Mouse (Mus musculus) Patski (cell line): ENCODE measurements around the gene Plscr2. TPM values are rescaled to one million over a fixed set of nuclear protein-coding genes. Genes with fewer than 3 reads are reported as not detected.

ENCODE experiments used
- ATAC-seq: fragments of 100-300 bp; one replicate; pipeline ENCODE4 v1.8.0; 2021
- CTCF ChIA-PET: fragments of 350-600 bp; sonication (Branson Sonifier 250); formaldehyde crosslinking; loops from one replicate; lab custom pipeline; 2022; ENCODE audit warnings: inconsistent platforms; lab: Charles Lee
- POLR2A ChIA-PET: fragments of 350-600 bp; sonication (Branson Sonifier 250); formaldehyde crosslinking; loops from one replicate; lab custom pipeline; 2022; ENCODE audit warnings: antibody characterized with exemption, inconsistent platforms; lab: Charles Lee
- DNase-seq: peaks from one replicate; pipeline ENCODE4 v3.0.0-alpha.2; 2011; ENCODE audit warnings: low read depth, low spot score
- H3K27me3 ChIP-seq: fragments of 371-371 bp; one replicate; pipeline ENCODE4 v1.5.1; 2021
- CTCF ChIP-seq: fragments of 100-300 bp; IDR thresholded peaks from one replicate; pipeline ENCODE4 v1.5.1; 2021
- in situ Hi-C: fragments of 300-500 bp; cut with MboI; formaldehyde crosslinking; loops from 3 replicates; pipeline ENCODE4 v1.11.1; 2018; ENCODE audit warnings: low pct_unique_long_range_greater_than_20kb, mixed read lengths
- polyA plus RNA-seq: library from polyadenylated mRNA; unstranded; gene quantifications from one replicate; pipeline ENCODE4 v1.2.3, GENCODE M21; 2021

Gene Plscr2
- polyA plus RNA-seq = 199 TPM

DNA sequence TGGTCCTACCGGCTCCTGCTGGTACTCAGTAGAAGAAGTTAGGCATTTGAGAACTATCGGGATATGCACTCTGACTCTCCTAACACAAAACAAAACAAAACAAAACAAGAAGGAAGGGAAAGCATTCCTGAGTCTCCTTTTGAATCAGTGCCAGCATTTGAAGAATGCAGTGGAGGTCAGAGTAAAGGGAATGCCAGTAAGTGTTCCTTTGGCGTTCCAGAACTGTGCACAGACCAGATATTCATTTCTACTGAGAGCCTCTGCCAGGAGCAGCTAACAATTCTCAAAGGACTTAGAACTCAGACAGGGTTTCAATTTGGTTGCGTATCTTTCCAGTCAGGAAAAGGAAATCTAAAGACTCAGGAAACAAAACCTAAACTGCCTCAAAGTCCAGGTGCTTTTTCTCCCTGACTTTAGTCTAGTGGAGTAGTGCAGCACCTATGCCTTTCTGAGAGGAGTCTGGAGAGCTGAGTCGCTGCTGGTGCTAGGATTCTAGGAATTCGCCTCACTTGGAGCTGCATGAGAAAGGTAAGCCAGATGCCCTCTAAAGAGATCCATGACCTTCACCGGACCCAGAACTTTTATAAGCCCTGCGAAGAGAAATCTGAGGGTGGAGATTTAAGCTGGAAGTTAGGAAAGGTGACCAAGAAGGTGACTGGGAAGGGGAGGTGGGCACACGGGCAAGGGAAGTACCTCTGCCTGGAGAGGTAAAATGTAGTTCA is at the start of gene Plscr2:
TSS of gene Plscr2 (plus strand) at position 117 of the 722 bp plus-strand sequence.
- no peak for TF ChIP-seq CTCF
- CTCF ChIA-PET = interaction anchor here (0.6 to 2.3 kb wide), 6 partner anchors 10 to 268 kb away, joined by 3 to 11 read pairs (median 4); partner anchors contain the start of gene Plscr1
- in situ Hi-C loops = no loop called here
- no peaks in the 10 kb centered on the region for H3K27me3 ChIP-seq
- ATAC-seq (peak; percentile 45), DNase-seq (no peak)
- POLR2A ChIA-PET = interaction anchor here (0.8 to 2.5 kb wide), 5 partner anchors 11 to 25 kb away, joined by 3 to 18 read pairs (median 4); partner anchors contain the start of gene Plscr1

DNA sequence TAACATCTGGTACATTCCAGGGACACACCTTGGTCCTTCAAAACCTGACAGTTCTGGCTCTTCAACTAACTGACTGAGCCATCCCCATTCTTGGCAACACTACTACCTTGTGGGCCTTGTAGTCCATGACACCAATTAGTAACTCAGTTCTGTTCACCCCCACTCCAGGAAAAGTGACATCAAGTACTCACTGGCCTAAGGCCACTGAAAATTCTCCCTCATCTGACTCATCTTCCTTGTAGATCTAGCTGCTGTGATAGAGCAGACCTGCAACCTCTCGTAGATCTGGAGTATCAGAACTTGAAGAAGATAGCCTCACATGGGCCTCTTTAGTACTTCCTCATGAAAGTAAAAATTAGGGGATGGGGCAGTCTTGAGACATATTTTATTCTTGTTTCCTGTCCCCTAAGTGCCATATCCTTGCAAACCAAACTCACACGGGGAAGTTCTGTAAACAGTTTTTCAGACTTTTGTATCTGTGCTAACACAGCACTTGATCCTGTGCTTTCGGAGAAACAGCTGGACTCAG is 49.2 kb upstream of the Plscr2 start:
- TF ChIP-seq CTCF = no peak
- in situ Hi-C loops = no loop called here
- ChIA-PET POLR2A (no interaction called here), CTCF (no interaction called here)
- no peaks in the 10 kb centered on the region for H3K27me3 ChIP-seq
- ATAC-seq (peak; percentile 60), DNase-seq (no peak)

DNA sequence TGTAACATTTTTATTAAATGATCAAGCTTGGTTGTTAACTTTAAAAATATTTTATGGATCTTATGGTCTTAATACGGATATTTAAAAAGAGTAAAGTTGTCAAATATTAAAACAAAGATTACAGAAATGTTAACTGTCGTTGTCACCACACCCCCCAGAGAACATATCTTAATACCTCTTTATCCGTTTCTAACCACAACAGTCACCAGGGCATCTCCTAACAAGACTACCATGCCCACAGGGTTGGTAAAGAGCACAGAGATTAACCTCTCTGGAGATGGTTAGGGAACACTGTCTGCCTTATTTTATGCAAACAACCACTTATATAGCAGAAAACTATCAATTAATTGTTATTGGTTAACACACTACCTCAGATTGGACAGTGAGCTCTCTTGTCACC is 48.6 kb upstream of the Plscr2 start:
- no peak for ATAC-seq
- no peak for TF ChIP-seq CTCF
- POLR2A ChIA-PET = no interaction called here
- H3K27me3 ChIP-seq = no peaks in the 10 kb centered on the region
- CTCF ChIA-PET = interaction anchor here (1.4 kb wide), 1 partner anchor 21 kb away, joined by 3 read pairs; no protein-coding TSS in a partner anchor
- no peak for DNase-seq
- in situ Hi-C loops = no loop called here

GRCm38 (mm10) chr9:92228867-92229832 is 46.3 kb upstream of the Plscr2 start:
- in situ Hi-C loops = no loop called here
- no peaks in the 10 kb centered on the region for H3K27me3 ChIP-seq
- no peak for TF ChIP-seq CTCF
- POLR2A ChIA-PET = no interaction called here
- no peak for ATAC-seq
- DNase-seq = no peak
- CTCF ChIA-PET = interaction anchor here (1.1 kb wide), 1 partner anchor 9 kb away, joined by 3 read pairs; no protein-coding TSS in a partner anchor

DNA sequence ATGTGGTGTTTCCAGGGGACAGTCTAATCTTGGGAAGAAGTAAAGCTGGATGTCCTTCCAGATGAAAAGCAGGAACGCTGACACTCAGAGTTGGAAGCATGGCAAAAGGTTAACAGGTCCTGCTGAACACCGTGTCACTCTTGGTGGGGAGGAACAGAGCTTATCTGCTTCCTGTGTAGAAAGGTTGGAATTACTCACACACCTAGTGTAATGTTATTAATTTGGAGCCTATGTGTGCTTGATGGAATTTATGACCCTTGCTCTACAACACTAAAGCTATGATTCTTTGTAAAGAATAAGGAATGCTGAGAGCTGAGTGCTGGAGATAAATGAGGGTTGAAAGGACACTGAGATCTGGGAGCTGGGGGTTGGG is 45.6 kb upstream of the Plscr2 start:
- no peaks in the 10 kb centered on the region for H3K27me3 ChIP-seq
- CTCF ChIA-PET = interaction anchor here (0.6 to 1.1 kb wide), 2 partner anchors 9 to 269 kb away, joined by 3 read pairs; no protein-coding TSS in a partner anchor
- POLR2A ChIA-PET = no interaction called here
- ATAC-seq (no peak), DNase-seq (no peak)
- TF ChIP-seq CTCF = no peak
- in situ Hi-C loops = no loop called here

DNA sequence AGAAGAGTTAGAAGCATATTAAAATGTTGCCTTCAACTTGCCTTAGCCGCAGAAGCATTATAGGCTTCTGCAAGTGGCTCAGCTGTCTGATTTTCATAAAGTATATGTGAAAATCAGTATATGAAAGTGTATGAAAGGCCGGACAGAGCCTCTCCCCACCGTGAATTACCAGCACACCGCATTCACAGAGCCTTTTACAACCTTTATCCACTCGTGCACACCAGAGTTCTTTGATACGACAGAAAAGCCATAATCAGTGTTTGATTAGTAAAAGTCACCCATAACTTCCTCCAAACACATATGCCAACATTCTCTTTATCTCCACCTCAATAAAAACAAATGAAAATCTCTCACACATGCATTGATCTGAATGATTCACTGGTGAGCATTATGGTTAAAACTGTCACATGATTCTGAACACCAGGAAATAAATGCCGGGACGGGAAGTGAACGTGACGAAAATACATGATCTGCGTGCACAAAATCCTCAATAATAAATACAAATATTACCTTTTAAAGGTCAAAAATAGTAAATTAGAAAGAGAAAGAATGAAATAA is 40.4 kb upstream of the Plscr2 start:
- no peak for TF ChIP-seq CTCF
- ChIA-PET POLR2A (no interaction called here), CTCF (no interaction called here)
- H3K27me3 ChIP-seq = no peaks in the 10 kb centered on the region
- in situ Hi-C loops = no loop called here
- ATAC-seq (no peak), DNase-seq (no peak)

GRCm38 (mm10) chr9:92248773-92249446 is 26.5 kb upstream of the Plscr2 start:
- in situ Hi-C loops = loop anchor here (5.0 kb wide), 1 partner anchor 33 kb away; no protein-coding TSS in a partner anchor
- no peak for TF ChIP-seq CTCF
- ATAC-seq = no peak
- DNase-seq = no peak
- ChIA-PET CTCF (interaction anchor here (1.6 to 2.0 kb wide), 5 partner anchors 13 to 56 kb away, joined by 3 to 5 read pairs (median 4); no protein-coding TSS in a partner anchor), POLR2A (no interaction called here)
- no peaks in the 10 kb centered on the region for H3K27me3 ChIP-seq

DNA sequence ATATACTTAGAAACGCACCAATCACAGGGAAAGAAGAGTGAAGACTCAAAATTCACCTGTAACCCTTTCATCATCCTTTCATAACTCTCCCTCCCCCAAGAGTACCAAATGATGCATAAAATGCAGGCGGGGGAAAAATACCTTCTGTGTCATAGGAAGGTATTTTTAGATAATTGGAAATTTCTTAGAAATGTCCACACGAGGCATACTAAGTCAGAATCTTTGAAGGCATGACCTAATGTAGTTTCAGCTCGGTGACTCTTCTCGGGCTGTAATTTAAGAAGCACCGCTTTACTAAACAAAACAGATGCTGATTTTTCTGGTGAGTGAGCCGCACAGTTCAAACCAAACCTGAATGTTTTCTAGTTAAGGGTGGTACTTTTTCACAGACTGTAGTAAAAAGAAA is 26.0 kb upstream of the Plscr2 start, which contains the start of gene Plscr1:
TSS of gene Plscr1 (plus strand) at position 304 of the 406 bp plus-strand sequence.
- no peaks in the 10 kb centered on the region for H3K27me3 ChIP-seq
- in situ Hi-C loops = loop anchor here (5.0 kb wide), 1 partner anchor 33 kb away; no protein-coding TSS in a partner anchor
- DNase-seq = no peak
- ChIA-PET CTCF (interaction anchor here (1.8 to 2.2 kb wide), 4 partner anchors 21 to 31 kb away, joined by 4 to 11 read pairs (median 4); no protein-coding TSS in a partner anchor), POLR2A (interaction anchor here (0.7 to 2.5 kb wide), 2 partner anchors 26 to 240 kb away, joined by 3 to 18 read pairs; partner anchors contain the start of gene Plscr2)
- TF ChIP-seq CTCF = peak; percentile 20
- peak; percentile 40 for ATAC-seq
